Mouse (Mus musculus) urinary bladder, adult 2 months (tissue): ENCODE measurements around the gene Ppp6r1. TPM values are rescaled to one million over a fixed set of nuclear protein-coding genes. Genes with fewer than 3 reads are reported as not detected.
A peak's percentile ranks its signal among the peaks of the same experiment; 100 is the strongest.
"Not testable (repeated sequence)": the region's sequence is repeated elsewhere in the genome, so short reads cannot be mapped to it uniquely, and the experiment has no call there.

Source experiments
- DNase-seq: peaks from one replicate; pipeline ENCODE4 v3.0.0; 2022; ENCODE audit warnings: low spot score
- polyA plus RNA-seq: library from polyadenylated mRNA; depleted of rRNA; stranded (reverse); fragments of >200 nt; gene quantifications from 2 replicates; pipeline ENCODE4 v1.2.3, GENCODE M21; 2012; rRNA removed

Gene Ppp6r1
- polyA plus RNA-seq, 1 experiment: 130 TPM

DNA sequence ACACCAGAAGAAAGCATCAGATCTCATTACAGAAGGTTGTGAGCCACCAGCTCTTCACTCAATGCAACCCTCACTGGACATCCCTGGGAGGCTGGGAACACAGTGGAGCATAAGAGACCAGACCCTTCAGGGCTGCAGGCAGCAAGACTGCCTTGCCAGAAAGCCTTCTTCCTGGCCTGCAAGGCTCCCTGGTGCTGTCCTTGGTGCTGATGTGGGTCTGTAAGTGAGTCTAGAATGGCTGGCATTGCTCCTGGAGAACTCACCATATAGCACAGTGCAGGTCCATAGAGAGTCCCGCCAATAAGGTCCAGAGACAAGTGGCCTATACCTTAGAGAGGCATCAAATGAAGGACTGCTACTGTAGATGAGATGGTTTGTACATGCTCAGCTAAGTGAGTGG is 38.8 kb downstream of the Ppp6r1 start:
- no peak for DNase-seq

DNA sequence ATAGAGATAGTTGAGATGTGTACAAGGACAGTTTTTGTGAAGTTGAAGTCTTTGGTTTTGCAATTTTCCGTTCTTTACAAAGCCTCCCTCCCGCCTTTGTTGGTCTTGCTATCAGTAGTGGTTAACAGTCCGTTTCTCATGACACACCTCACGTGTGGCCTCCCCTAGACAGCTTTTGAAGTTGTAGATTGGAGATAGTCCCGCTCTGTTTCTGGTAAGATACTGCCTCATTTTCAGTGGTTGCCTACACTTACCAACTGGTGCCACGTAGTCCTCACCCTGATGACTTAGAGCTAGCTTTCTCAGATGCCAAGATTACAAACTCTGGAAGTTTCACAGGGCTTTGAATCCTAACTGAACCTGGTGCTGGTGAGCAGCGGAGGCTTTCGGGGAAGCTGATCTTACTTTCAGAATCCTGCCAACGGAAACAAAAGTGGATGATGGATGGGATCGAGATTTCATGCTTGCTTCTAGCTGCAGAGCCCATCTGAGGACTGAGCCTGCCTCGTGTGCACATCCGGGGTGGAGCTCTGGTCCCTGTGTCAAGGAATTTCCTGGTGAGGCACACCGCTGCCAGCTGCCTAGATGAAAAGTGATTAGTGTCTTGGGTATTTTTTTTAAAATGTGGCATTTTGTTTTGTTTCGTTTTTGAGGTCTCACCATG is 44.9 kb downstream of the Ppp6r1 start:
- DNase-seq: no peak

DNA sequence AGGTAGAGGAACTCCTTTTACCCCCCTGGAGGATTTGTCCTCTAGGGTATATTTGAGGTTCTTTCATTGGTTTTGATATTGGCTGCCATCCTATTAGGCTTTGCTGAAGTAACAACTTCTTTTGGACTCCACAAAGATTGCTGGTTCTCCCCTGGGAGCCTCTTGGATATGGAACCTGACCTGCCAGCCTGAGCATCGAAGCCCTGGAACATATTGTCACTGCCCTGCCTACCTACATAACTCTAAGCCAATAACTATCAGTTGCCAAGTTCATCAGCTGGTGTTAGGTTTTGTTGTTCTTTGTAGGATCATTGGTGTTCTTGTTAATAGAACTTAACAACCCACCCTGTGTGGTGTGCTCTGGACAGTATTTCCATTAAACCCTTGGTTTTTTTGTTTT is 45.9 kb downstream of the Ppp6r1 start:
- no peak for DNase-seq

DNA sequence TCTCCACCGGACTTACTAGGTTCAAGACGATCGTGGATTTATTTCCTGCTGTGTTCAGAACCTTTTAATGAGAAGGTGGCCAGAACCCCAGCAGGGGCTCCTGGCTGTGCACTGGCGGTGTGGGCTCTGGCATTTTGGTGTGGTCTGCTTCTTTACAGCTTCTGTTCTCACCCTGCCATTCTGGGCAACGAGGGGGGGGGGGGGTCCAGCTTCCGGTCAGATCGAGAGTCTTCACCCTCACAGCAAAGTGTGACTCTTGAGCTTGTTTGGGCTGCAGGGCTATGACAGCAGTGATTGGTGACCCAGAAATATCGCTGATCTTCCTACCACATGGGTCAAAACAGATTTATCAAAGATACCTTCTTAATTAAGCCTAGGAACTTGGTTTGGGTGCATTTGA is 46.4 kb downstream of the Ppp6r1 start:
- DNase-seq: no peak

DNA sequence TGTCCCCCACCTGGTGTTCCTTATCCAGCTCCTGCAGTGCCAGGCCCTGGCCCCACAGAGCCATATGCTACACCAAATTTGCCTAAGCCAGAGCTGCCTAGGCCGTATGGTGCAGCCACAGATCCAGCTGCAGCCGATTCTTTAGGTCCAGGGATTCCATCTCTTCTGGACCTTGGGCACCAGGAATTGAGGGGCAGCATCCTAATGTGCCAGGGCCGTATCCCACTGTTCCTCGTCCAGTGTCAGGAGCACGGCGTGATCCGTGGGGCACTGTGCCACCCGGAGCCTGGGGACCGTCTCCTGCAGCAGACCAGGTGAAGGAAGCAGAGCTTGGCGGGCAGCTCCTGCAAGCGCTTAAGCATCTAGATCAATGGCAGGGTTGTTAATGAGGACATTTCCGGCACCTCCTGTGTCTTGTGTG is 46.9 kb downstream of the Ppp6r1 start:
- no peak for DNase-seq

DNA sequence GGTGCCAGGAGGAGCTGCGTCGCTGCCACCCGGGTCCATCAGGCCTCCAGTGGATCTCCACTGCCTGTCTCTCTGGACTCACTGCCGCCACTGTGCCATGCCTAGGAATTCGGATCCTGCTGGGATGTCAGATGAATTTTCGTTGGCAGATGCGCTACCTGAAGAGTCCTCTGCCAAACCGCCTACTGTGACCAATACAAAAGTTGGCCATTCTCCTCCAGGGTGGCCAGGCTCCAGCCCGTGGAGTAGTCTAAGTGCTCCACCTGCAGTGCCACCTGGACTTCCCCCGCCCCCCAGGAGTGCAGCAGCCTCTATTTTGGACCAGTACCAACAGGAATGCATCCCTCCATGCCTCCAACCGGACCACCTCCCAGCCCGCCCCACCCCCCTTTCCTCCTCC is 47.3 kb downstream of the Ppp6r1 start:
- no peak for DNase-seq

DNA sequence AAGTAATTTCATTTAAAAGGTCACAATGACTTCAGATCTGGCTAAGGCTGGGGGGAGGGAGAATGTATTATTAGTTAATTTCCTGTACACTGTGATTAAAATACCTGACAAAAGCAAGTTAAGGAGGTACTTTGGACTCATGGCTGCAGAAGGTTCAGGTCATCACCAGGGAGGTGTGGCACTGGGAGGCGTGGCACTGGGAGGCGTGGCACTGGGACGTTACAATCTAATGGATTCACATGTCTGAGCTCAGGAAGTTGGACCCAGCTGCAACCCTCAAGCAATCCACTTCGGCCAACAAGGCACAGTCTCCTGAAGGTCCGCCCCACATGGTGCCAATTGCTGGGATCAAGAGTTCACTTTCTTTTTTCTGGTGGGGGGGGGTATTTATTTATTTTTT is 50.8 kb downstream of the Ppp6r1 start:
- DNase-seq: peak; percentile 9

DNA sequence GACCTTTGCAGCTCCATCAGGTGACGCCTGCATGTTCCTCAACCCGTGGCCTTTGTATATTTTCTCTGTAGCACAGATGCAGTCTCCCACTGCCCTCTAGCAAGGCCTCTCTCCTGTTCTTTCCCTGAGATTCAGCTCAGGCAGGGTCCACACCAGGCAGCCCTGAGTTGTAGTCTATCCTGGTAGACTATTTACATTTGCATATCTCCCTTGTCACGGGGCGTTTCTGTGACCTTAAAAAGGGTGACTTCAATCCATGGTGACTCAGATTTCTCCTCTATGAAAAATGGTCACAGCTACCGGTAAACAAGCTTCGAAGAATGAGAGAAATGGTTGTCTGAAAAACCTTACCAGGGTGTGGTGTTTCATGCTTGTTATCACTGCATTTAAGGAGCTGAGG is 54.9 kb downstream of the Ppp6r1 start, which contains the start of gene Ptprh:
TSS of gene Ptprh (minus strand) at position 169 of the 400 bp plus-strand sequence.
- peak; percentile 3 for DNase-seq

DNA sequence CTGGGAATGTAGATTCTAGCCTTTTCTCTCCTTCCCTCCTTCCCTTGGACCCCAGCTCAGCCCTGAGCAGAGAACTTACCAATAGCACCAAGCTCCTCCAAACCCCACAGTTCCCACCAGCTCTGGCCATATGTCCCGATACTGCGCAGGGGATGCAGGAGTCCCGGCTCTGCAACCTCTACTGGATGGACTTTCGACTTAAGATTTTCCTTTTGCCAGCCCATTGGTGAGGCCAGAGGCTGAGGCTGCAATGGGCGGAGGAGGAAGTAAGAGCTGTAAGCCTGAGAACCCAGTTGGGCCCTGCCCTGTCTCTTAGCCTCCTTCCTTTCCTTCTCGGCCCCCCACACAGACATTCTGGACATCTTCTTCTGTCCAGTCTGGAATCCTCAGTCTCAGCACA is 55.9 kb downstream of the Ppp6r1 start:
- DNase-seq: peak; percentile 2

DNA sequence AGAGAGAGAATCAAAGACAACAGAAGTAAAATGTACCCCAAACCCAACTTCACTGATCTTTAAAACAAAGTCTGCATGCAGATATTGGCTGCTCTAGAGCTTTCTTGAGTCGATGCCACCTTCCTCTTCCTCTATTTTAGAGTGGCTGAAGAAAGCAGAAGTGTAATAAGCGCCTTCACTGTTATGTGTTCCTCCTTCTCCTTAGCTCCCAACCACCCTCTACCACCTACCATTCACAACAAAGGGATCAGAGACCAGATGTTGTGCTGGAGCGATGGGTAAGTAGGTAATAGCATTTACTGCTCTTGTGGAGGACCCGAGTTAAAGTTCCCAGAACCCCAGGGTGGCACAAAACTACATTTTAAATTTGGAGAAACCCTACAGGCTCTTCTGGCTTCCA is 61.8 kb downstream of the Ppp6r1 start:
- not testable (repeated sequence) for DNase-seq

Other genes with a start within 250 kb of the Ppp6r1 start
- gene Rdh13, start 213.4 kb downstream of the Ppp6r1 start, polyA plus RNA-seq: 22.3 and 24.7 TPM in 2 replicates
- 19.2 and 21.2 TPM in 2 replicates for gene Eps8l1, start 198.3 kb downstream of the Ppp6r1 start, polyA plus RNA-seq
- 72.0 and 159 TPM in 2 replicates for gene Ppp1r12c, start 157.3 kb downstream of the Ppp6r1 start, polyA plus RNA-seq
- 7.5 and 8.8 TPM in 2 replicates for gene Tnnt1, start 142.6 kb downstream of the Ppp6r1 start, polyA plus RNA-seq
- gene Tnni3, start 134.8 kb downstream of the Ppp6r1 start, polyA plus RNA-seq: 5.1 and 5.5 TPM in 2 replicates
- gene Dnaaf3, start 126.6 kb downstream of the Ppp6r1 start, polyA plus RNA-seq: 3.5 and 4.0 TPM in 2 replicates
- 0.74 and 0.78 TPM in 2 replicates for gene Syt5, start 111.5 kb downstream of the Ppp6r1 start, polyA plus RNA-seq
- not detected in 2 replicates for gene Ptprh, start 55.0 kb downstream of the Ppp6r1 start, polyA plus RNA-seq
- 15.5 and 19.2 TPM in 2 replicates for gene Tmem86b, start 27.6 kb downstream of the Ppp6r1 start, polyA plus RNA-seq
- 33.0 and 33.5 TPM in 2 replicates for gene Hspbp1, start 26.0 kb upstream of the Ppp6r1 start, polyA plus RNA-seq
- 10.1 and 12.8 TPM in 2 replicates for gene Brsk1, start 31.6 kb upstream of the Ppp6r1 start, polyA plus RNA-seq
- 0.99 and 1.1 TPM in 2 replicates for gene Tmem150b, start 66.2 kb upstream of the Ppp6r1 start, polyA plus RNA-seq
- 69.0 and 73.6 TPM in 2 replicates for gene Kmt5c, start 81.1 kb upstream of the Ppp6r1 start, polyA plus RNA-seq
- gene Cox6b2, start 94.1 kb upstream of the Ppp6r1 start, polyA plus RNA-seq: 40.5 and 61.3 TPM in 2 replicates
- 0.06 and 0.08 TPM in 2 replicates for gene Fam71e2, start 112.3 kb upstream of the Ppp6r1 start, polyA plus RNA-seq
- 0.61 and 0.62 TPM in 2 replicates for gene Il11, start 123.8 kb upstream of the Ppp6r1 start, polyA plus RNA-seq
- not detected in 2 replicates for gene Tmem190, start 123.9 kb upstream of the Ppp6r1 start, polyA plus RNA-seq
- 13.6 and 14.6 TPM in 2 replicates for gene Tmem238, start 130.6 kb upstream of the Ppp6r1 start, polyA plus RNA-seq
- gene Rpl28, start 133.9 kb upstream of the Ppp6r1 start, polyA plus RNA-seq: 448 and 645 TPM in 2 replicates
- 115 and 129 TPM in 2 replicates for gene Ube2s, start 153.6 kb upstream of the Ppp6r1 start, polyA plus RNA-seq
- gene Shisa7, start 185.7 kb upstream of the Ppp6r1 start, polyA plus RNA-seq: 1.1 and 1.3 TPM in 2 replicates
- 16.3 and 19.4 TPM in 2 replicates for gene Isoc2b, start 211.2 kb upstream of the Ppp6r1 start, polyA plus RNA-seq
- gene Isoc2a, start 218.1 kb upstream of the Ppp6r1 start, polyA plus RNA-seq: 17.1 and 21.3 TPM in 2 replicates
- gene Gm36210, start 247.5 kb upstream of the Ppp6r1 start, polyA plus RNA-seq: 0.15 and 0.22 TPM in 2 replicates